Mouse (Mus musculus): ENCODE data around the gene Dbp.
A peak's percentile ranks its signal among the peaks of the same experiment; 100 is the strongest.

The Dbp gene

DNA sequence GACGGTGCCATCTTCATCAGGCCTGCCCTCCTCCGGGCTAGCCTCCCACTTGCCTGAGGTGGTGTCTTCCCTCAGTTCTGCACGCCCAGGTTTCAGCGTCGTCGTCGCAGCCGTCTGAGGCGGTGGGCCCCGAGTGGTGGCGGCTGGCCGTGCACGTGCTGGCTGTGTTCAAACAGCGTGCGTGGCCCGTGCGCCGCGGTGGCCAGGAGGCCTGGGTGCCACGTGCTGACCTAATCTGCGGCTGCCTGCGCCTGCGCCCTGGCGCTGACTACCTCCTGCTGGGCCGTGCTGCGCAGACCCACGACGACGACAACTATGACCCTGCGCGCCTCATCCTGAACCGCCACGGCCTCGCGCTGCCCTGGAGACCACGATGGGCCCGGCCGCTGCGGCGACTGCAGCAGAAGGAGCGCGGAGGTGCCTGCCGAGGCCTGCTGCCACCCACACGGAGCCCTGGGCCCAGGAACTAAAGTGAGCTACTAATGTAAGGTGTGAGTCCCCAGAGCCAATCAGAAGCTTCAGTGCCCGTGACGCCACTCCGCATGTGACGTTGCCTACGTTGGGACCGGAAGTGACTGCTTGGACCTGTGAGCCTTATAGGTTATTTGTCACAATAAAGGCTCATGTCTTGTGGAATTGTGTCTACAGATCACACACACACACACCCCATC is 10.8 kb upstream of the Dbp start, which contains the start of gene Sec1:
Gene Sec1 (minus strand): TSS at position 482 of the 671 bp plus-strand sequence.
- DNase-seq (ENCODE audit: low read depth, low spot score) = peak; percentile 3

DNA sequence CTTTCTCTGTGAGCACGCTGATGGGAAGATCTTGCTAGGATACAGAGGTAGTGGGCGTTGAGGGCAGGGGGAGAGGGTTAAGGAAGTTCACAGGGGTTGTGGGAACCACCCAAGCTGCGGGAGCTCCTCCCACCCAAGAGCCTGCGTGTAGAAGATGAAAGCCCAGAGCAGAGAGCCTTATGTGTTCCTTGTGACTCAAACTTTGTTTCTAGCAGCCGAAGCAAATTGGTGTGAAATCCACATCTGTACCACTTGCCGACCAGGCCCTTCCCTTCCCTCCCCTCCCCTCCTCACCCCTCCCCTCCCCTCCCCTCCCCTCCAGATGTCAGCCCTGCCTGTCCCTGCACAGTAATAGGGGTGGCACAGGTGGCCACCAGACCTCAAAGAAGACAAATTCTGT is 9.8 kb upstream of the Dbp start:
- peak; percentile 45 for DNase-seq (ENCODE audit: low read depth, low spot score)

DNA sequence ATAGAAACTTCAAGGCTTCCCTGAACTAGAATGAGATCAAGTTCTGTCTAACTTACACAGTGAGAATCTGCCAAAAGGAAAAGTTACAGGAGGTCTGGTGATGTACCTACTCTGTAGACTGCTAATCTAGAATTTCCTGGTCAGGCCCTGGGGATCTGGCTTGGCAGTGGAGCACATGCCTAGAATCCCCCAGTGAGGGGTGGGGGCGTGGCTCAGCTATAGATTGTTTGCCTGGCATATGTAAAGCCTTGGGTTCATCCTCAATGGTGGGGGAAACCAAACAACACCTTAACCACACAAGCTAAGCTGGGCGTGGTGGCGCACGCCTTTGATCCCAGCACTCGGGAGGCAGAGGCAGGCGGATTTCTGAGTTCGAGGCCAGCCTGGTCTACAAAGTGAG is 7.0 kb upstream of the Dbp start:
- no peak for DNase-seq (ENCODE audit: low read depth, low spot score)

DNA sequence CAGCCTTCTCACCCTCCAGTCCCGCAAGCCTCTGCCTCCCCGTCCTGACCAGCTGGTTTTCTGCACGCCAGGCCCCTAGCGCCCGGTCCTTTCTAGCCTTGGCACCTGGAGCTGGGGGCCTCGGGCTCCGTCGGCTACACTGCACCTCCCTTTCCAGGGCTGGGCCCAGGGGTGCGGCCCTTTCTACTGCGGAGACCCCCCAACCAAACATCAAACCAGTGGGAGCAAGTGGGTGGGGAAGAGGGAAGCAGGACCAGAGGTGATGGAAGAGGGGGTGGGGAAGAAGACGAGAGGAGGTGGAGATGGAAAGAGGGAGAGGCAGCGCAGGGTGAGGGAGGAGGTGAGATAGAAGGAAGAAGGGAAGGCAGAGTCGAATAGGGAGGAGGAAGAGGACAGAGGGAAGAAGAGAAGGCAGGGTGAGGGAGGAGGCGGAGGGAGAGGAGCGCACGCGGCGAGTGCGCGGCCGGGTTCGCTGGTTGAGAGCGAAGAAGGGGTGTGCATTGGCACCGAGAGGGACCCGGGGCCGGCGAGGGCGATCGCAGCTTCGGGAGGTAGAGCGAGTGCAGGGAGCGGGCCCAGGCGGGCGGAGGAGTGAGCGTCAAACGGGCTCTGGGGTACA is 5.3 kb upstream of the Dbp start, which contains the start of gene Car11:
Gene Car11 (plus strand): TSS at position 321 of the 619 bp plus-strand sequence.
- peak; percentile 42 for DNase-seq (ENCODE audit: low read depth, low spot score)

DNA sequence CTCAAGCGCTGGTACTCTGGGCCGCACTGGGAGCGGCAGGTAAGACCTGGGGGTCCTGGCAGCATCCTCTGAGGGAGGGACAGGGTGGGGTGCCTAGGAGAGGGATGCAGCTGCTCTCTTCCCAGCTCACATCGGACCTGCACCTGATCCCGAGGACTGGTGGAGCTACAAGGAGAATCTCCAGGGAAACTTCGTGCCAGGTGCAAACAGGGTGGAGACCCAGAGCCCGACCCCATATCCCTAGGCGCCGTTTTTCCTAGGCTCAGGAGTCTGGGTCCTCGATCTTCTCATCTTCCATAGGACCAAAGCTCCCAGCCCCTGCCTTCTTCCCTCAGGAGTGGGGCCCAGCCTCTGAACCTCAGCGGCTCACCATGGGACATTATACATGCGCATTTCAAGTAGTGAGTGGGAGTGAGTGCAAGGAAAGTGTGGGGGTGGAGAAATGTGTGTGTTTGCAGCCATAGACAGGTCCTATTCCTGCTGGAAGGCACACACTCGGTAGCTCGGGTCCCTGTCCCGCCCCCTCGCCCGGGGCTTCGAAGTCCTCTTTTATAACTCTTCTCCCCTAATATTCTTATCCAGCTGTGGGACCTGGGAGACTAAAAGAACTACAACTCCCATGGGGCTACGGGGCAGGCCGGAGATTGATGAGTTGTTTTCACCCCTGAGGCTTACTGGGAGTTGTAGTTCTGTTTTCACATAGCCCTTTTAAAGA is 4.4 kb upstream of the Dbp start:
- DNase-seq (ENCODE audit: low read depth, low spot score) = peak; percentile 82

DNA sequence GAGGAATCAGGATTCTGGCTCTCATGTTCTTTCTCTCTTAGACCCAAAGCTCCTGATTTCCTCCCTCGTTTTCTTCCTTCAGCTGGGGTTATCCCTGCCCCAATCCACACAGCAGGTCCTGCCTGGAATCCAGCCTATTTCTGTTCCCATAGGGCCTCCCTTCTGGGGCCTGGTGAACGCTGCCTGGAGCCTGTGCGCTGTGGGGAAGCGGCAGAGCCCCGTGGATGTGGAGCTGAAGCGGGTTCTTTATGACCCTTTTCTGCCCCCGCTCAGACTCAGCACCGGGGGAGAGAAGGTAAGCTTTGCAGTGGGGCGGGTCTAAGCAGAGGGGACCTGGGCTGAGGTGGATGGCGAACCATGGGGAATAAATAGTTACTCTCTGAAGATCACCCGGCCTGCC is 3.8 kb upstream of the Dbp start:
- no peak for DNase-seq (ENCODE audit: low read depth, low spot score)

DNA sequence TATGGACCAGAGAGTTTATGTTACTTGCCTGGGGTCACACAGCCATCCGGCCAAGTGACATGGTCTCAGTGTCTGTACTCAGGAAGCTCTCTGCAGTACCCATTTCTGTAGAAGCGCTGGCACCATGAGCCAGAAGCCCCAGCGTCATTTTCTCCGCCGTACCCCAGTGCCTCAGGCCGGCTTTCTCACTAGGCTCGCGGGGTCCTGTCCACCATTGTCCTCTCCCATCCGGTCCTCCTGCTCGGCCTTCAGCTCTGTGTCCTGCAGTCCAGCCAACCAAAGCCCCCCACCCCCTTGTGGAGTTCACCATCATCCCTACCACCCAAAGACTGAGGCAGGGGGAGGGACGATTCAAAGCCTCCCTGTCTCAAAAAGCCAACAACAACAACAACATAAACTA is 3.3 kb upstream of the Dbp start:
- no peak for DNase-seq (ENCODE audit: low read depth, low spot score)

DNA sequence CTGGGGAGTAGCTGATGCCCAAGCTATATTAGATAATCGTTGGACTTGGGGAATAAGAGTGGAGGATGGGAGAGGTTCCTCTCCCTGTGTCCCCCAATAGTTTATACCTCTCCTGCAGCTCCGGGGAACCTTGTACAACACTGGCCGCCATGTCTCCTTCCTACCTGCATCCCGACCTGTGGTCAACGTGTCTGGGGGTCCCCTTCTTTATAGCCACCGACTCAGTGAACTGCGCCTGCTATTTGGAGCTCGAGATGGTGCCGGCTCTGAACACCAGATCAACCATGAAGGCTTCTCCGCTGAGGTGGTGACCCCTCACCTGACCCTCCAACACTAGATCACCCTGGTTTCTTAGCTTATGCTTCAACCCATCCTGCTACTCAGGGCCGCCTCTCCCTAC is 2.6 kb upstream of the Dbp start:
- DNase-seq (ENCODE audit: low read depth, low spot score) = no peak

DNA sequence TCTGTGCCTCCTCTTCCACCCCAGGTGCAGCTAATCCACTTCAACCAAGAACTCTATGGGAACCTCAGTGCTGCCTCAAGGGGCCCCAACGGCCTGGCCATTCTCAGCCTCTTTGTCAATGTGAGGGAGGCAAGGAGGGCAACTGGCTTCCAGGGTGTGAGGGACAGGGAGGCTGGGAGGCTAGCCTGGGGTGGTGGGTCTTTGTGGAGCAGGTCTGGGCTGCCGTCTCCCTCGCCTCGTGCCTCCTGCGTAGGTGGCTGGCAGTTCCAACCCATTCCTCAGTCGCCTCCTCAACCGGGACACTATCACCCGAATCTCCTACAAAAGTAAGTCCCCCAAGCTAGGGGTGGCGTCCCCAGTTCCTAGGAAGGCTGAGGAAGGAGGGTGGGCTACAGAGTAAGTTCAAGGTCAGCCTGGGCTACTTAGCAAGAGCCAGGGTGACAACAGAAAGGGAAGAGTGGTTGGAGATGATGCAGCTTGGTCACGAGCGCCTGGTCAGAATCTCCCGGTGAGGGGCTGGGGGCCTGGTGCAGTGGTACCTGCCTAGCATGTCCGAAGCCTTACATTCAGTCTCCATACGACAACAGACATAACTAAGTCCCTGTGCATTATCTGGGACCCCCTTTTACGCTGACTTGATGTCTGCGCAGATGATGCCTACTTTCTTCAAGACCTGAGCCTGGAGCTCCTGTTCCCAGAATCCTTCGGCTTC is 1.9 kb upstream of the Dbp start:
- no peak for DNase-seq (ENCODE audit: low read depth, low spot score)

DNA sequence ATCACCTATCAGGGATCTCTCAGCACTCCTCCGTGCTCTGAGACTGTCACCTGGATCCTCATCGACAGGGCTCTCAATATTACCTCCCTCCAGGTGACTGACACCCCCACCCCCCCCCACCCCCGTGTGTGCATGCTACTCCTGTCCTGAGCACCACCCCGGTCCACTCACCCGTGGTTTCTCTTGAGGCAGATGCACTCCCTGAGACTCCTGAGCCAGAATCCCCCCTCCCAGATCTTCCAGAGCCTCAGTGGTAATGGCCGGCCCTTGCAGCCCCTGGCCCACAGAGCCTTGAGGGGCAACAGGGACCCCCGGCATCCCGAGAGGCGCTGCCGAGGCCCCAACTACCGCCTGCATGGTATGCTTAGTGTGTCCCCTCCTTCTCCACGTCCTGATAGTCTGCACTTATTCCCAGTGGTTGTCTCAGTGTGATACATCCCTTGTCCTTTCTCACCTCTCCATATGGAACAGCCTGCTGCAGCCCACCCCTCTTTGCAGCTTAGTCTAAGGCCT is 1.3 kb upstream of the Dbp start:
- DNase-seq (ENCODE audit: low read depth, low spot score) = no peak

DNA sequence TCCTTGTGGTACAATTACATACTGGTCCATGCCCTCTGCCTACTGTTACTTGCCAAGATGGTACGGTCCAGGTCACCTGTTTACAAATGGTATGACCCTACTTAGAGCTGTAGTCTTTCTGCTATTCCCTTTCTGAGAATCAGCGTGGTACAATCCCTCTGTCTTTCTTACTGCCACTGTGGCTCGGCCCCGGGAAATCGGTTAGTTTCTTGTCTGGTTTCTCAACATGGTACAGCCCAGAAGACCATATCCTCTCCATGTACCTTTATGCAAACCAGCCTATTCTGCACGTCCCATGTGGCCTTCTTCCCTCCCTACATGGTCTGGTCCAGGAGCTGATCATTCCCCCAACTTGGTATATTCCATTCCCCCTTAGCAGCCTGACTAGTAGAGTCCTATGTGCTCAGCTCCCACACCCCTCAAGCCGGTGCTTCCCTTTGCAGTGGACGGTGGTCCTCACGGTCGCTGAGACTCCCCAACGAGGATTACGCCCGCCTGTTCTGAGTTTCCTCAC is 785 bp upstream of the Dbp start:
- DNase-seq (ENCODE audit: low read depth, low spot score) = peak; percentile 85

DNA sequence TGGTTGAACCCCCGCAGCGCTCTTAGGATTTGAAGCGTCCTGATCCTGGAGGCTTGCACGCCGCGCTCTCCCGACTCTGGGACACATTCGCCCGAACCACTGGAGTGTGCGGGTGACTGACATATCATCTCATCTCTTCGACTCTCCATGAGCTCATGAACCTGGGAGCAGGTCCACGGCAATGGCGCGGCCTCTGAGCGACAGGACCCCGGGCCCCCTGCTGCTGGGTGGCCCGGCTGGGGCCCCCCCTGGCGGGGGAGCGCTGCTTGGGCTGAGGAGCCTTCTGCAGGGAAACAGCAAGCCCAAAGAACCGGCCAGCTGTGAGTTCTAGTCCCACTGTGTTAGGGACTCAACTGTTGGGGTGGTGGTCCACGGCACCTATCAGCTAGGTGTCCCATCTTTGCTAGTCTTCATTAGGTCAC is 566 bp downstream of the Dbp start:
- DNase-seq (ENCODE audit: low read depth, low spot score) = peak; percentile 60

DNA sequence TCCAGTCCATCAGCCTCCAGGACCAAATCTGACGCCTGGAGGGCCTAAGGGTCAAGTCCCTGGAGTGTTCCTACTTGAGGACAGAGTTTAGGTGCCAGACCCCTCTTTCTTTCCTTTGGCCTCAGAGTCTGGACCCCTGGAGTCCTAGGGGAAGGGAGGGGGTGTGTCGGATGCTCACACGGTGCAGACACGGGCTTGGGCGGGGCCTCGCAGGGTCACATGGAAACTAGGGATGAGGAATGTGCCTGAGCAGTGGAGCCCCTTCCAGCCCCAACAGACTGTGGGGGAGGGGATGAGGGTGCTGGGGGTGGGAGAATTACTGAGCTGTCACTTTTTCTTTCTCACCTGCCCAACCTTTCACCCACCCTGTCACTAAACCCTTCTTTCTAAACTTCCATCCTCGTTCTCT is 989 bp downstream of the Dbp start:
- peak; percentile 60 for DNase-seq (ENCODE audit: low read depth, low spot score)

DNA sequence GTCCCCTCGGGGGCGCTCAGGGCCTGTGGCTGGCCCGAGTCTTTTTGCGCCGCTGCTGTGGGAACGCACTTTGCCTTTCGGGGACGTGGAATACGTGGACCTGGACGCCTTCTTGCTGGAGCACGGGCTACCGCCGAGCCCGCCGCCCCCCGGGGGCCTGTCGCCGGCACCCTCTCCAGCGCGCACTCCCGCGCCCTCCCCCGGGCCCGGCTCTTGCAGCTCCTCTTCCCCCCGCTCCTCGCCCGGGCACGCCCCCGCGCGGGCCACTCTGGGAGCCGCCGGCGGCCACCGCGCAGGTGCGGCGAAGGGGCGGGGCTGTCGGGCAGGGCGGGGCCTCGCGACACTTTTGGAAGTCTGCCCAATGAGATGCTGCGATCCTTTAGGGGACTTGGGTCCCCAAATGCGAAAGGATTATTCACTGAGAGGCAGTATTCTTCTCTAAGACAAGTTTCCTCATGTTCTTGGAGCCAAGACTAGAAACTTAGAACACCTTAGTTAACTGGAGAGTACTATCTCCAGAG is 1.9 kb downstream of the Dbp start:
- DNase-seq (ENCODE audit: low read depth, low spot score) = peak; percentile 93

DNA sequence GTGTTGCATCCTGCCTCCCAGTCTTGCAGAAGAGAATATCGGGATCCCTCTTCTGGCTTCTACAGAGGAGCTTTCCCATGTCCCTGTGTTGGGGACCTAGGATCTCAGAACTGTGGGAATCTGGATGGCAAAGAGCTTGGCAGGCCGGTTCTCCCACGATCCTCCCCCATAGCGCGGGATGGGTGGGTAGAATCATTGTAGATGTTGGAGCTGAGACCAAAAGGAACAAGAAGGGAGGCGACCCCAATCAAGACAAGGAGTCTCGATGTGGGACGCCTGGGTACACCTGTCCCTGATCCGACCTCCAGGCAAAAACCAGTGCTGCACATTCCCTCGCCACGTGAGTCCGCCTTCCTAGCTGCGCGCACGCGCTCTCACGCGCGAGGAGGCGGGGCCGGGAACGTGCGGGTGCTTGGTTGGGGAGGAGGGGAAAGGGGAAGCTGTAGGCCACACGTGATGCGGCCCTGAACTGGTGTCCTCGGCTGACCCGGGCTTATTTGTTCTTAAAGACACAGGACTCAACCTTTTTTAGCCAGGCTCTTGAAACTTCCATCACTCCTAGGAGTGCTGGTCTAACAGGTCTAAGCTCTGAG is 2.6 kb downstream of the Dbp start:
- DNase-seq (ENCODE audit: low read depth, low spot score) = peak; percentile 94

DNA sequence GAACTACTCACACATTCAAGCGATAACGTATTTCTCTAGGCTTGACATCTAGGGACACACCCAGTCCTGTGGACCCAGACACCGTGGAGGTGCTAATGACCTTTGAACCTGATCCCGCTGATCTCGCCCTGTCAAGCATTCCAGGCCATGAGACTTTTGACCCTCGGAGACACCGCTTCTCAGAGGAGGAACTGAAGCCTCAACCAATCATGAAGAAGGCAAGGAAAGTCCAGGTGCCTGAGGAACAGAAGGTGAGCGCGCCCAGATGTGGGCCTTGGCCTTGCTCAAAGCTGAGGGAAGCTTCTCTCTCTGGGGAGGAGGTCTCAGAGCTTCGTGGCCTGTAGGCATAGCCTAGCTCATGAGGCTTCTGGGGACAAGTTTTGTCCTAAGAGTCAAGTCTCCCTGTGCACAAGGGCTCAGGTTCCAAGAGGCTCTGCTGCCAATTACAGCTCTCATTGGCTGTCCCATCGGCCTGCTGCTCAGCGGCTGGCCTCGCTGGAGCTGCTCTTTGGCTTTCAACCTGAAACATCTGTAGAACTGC is 3.4 kb downstream of the Dbp start:
- DNase-seq (ENCODE audit: low read depth, low spot score) = no peak

DNA sequence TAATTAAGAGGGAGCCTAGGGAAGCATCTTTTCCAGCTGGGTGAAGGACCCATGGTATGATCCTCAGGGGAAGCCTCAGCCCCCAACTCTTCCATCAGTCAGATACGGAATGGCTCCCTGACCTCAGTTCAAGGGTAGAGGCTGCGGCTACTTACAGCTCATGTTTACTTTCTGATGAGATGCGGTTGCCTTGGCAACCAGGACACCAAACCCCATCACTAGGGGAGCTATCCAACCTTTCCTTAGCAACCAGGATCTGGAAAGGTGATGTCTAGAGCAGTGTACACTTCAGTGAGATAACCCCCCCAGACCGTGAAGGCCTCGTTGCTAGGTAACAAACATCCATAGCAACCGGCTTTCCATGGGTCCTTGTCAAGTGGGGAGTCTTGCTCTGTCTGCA is 4.1 kb downstream of the Dbp start:
- DNase-seq (ENCODE audit: low read depth, low spot score) = peak; percentile 39

DNA sequence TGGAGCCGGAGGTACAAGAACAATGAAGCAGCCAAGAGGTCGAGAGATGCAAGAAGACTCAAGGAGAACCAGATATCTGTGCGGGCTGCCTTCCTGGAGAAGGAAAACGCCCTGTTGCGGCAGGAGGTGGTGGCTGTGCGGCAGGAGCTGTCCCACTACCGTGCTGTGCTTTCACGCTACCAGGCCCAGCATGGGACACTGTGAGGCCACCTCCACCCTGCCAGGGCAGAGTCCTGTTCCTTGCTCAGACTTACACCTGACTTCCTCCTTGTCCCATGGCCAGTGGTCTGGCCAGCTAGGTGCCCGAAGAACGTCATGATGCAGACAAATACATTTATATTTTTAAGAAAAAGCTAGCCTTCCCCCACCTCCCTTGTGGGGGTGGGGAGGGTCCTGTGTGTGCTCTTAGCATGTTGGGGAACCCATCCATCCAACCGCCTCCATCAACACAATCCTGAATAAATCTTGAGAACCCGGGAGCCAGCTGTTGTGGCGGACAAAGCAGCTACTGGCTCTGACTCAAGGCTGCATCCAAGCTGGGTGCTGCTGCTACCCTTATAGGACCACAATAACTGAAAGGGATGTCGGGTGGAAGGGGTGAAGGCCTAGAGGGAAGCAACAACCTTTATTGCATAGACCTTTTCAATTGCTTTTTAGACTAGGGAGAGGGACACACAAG is 4.9 kb downstream of the Dbp start:
- DNase-seq (ENCODE audit: low read depth, low spot score) = no peak

DNA sequence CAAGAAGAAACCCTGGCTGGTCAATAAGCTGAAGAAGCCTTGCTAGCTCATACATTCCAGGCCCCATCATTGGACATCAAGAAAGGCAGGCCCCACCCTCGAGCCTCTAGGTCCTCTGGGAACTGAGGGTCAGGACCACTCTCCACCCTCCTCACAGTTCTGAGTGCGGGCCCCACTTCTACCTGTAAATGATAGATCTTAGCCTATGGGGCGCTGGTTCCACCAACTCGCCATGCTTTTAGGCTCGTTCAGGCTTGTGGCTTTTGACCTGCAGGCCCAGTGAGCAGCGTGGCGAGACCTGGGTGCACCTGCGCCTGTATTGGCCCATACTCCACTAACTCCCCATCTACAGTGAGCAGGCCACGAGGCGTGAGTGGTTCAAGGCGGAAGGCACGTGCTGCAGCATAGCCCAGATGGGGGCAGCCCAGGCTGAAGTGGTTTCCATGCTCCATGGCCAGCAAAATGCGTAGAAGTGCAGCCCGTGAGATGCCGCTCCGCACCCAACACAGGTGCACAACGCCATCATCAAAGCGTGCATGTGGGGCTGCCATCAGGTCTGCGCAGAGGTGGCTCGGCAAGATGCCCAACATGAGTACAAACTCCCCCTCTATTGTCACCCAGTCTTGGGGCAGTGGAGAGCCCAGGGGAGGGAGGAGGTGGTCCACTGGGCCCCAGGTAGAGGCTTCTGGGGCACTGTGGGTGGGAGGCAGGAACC is 5.7 kb downstream of the Dbp start:
- no peak for DNase-seq (ENCODE audit: low read depth, low spot score)
